Mouse (Mus musculus): ENCODE measurements around the gene Lrrc28.

Lrrc28 gene

GRCm38 (mm10) chr7:67483698-67484097 lies 161.4 kb downstream of the Lrrc28 start:
- no peak for DNase-seq

- DNase-seq: peak; percentile 42 to 57
Observed at GRCm38 (mm10) chr7:67479576-67480413, 165.3 kb downstream of the Lrrc28 start.

DNA sequence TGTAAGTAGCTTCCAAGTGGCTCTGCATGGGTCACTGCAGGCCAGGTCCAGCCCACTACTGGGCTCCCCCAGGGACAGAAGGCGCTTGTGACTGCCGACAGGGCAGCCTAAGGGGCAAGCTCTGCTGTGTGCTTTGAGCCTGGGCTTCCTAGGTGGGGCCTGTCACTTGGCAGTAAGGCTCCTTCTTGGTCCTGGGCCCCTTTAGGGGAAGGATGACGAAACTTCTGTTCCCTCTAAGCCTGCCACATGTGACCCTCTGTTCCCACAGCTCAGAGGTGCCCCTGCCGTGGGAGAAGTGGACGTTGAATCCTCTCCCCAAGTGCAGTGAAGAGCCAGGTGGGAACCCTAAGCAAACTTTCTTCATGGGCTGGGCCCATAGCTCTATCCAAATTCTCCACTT lies 165.9 kb downstream of the Lrrc28 start:
- DNase-seq: no peak

GRCm38 (mm10) chr7:67477996-67478395 lies 167.1 kb downstream of the Lrrc28 start:
- no peak for DNase-seq

- DNase-seq: peak; percentile 25 to 53
Observed at GRCm38 (mm10) chr7:67471295-67471694, 173.8 kb downstream of the Lrrc28 start.

DNA sequence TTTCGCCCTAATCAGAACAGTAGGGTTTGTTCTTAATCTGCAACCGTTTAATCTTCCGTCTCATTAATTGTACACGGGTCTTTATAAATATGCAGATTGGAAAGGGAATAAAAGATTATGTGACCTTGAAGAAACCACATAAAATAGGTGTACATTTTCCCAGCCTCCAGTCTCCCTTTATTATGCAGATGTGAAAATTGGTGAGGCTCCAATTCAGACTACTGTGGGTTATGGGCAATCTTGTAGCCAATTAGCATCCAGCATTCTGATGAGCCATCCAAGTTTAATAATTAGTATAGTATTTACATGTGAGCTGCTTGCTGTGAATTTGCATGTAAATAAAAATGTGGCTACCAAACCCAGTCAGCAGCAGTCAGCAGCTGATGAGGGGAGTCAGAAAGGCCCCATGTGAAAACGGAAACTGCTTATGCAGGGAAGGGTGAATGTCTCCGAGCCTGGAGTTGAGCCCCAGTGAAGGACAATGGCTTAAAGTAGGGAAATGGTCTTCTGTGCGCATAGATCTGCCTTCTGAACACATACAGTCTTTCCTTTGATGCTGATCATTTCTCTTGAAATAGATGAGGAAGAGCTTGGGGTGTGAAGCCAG lies 176.2 kb downstream of the Lrrc28 start:
- no peak for DNase-seq

DNA sequence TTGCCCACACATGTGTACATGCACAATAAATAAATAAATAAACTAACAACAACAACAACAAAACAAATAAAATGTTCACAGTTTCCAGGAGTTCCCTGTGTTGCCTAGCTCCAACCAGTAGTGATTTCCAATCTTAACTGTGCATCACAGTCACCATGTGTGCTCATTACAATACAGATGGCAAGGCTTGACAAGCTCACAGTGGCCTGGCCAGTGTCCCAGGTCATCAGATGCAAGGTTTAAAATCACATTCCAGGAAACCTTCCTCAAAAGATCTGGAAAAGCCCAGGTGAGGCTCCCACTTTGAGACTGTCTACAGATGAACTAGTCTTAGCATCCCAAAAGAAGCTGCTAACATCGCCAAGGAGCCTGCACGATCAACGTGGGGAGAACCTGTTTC lies 176.9 kb downstream of the Lrrc28 start:
- DNase-seq: no peak

DNA sequence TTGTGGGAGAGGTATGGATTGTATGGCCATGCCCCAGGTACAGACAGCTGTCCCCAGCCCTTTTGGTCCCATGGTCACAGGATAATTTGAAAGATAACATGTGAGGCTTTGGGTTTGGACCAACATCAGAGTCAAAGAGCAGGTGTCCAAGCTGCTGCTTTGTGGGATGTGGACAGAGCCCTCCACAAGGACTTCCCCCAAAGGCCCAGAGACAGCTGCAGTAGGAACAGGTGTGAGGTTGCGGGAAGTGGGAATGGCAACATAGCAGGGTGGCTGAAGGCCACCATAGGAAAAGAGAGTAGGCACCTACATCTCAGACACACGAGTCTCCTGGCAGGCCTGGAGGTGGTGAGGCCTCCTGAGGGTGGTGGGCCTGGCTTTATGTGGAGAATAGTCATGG lies 178.7 kb downstream of the Lrrc28 start:
- DNase-seq: no peak

- DNase-seq: no peak
Observed at GRCm38 (mm10) chr7:67464633-67465032, 180.4 kb downstream of the Lrrc28 start.

DNA sequence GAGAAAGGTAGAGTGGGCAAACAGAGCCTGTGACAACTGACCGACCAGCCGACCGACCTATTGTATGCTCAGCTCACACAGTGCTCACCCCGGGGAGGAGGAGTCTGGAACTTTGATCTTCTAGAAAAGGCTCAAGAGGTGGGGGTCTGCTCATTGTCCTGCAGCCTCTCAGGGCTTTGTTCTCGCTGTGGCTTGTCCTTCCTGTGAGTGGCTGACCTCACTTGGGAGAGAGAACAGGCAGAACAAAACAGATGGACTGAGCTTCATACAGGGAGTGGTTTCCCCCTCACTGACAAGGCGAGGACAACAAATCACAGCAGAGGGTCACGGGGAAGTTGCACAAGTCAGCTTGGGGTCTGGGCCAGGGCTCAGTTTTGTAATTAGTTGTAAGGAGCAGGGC lies 181.5 kb downstream of the Lrrc28 start:
- peak; percentile 67 to 80 for DNase-seq
